Mouse (Mus musculus): ENCODE measurements around the gene Dgat2. TPM values are rescaled to one million over a fixed set of nuclear protein-coding genes. Genes with fewer than 3 reads are reported as not detected.

The Dgat2 gene
- polyA plus RNA-seq, 1 experiment from 2014 or later = 21.9 TPM

DNA sequence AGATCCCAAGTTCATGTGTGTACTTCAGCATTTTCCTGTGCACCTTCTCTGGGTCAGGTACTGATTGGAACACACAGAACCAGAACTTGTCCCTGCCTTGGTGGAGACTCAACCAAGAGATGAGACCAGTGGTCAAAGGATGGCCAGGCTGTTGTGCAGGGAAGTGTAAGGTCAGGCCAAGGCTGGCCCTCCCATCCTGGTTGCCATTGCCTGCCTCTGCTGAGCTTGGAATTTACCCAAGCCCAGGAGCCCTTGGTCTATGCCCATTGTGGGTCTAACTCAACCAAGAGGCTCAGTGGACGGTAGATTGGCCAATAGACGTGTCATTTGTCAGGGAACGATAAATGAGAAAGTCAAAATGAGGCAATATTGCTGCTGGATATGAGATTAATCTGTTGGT is 2.9 kb upstream of the Dgat2 start:
- no peak overlapping the region for H3K4me2 ChIP-seq (replicated peaks; ENCODE audit: low read depth, low read length)
- no peaks in the 10 kb centered on the region for H3K36me3 ChIP-seq (ENCODE audit: control insufficient read depth, insufficient read depth, low read length)
- 0 out of 2 replicates have a peak, but pooled peaks cover 4% of the 10 kb centered on the region for H3K27me3 ChIP-seq (ENCODE audit: control insufficient read depth, insufficient read depth, low read length)
- H3K9me3 ChIP-seq (ENCODE audit: control insufficient read depth, low read length) = no peaks in the 10 kb centered on the region
- ATAC-seq (ENCODE audit: low FRiP score, low TSS enrichment) = no peak
- H3K27ac ChIP-seq (ENCODE audit: low read depth, low read length) = no peak overlapping the region
- H3K9ac ChIP-seq (ENCODE audit: low read depth, low read length) = no peak overlapping the region
- WGBS = 90% methylated on average over 3 of the region's 3 CpGs
- no peak overlapping the region for H3K4me3 ChIP-seq (ENCODE audit: low read length)
- H3K4me1 ChIP-seq (ENCODE audit: control insufficient read depth, insufficient read depth, low read length) = 0 out of 2 replicates have a peak, but pooled peaks cover 7% of the 10 kb centered on the region

DNA sequence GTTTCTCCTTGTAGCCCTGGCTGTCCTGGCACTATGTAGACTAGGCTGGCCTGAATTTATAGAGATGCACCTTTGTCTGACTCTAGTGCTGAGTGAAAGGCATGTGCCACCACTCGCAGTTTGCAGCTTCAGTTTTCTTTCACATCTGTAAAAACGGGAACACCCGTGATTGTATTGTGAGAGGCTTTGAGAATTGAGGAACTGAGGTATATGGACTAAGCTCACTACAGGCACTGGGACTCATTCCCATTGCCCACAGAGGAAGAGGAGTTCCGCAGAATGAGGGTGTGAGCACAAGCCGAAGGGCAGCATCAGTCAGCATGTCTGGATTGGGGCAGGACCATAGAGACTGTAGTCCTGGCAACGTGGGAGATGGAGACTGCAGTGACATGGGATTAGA is 1.2 kb upstream of the Dgat2 start:
- Histone ChIP-seq H3K27me3 (ENCODE audit: control insufficient read depth, insufficient read depth, low read length) (0 out of 2 replicates have a peak, but pooled peaks cover 4% of the 10 kb centered on the region), H3K4me2 (replicated peaks; ENCODE audit: low read depth, low read length) (no peak overlapping the region), H3K9me3 (ENCODE audit: control insufficient read depth, low read length) (no peaks in the 10 kb centered on the region), H3K27ac (ENCODE audit: low read depth, low read length) (no peak overlapping the region), H3K4me3 (ENCODE audit: low read length) (no peak overlapping the region), H3K36me3 (ENCODE audit: control insufficient read depth, insufficient read depth, low read length) (no peaks in the 10 kb centered on the region), H3K9ac (ENCODE audit: low read depth, low read length) (no peak overlapping the region), H3K4me1 (ENCODE audit: control insufficient read depth, insufficient read depth, low read length) (0 out of 2 replicates have a peak, but pooled peaks cover 7% of the 10 kb centered on the region)
- ATAC-seq (ENCODE audit: low FRiP score, low TSS enrichment) = no peak
- 69% methylated on average over 6 of the region's 6 CpGs for WGBS

DNA sequence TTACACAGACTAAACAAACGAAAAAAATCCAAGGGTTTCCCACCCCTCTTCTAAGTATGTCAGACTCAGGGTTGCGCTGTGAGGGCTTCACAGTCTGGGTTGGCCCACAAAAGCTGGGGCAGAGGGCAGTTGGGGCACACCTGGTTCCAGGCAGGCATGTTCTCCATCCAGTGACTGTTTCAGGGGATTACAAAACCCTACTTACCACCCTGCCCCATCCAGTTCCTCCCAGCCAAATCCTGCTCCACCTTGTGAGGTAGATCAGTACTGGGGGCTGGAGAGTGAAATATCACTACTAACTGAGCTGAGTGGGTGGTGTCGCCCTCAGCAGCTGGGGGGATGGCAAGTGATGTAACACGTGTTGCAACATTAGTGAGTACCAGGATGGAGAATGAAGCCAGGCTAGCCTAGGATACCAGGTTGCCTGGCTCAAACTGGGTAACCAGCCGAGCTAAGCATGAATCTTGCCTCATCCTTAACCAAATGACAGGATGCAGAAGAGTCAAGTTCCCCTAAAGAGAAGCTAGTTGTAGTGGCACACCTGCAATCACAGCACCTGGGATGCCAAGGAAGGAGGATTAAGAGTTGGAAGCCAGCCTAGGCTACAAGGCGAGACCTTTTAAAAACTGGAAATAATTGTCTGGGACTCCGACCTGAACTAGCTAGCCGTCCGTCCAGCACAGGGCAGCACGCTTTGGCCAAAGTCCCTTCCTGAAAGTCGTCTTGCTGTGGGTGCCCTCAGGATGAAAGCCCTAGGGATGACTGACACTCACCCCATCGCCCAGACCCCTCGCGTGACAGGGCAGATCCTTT is 694 bp downstream of the Dgat2 start:
- H3K9me3 ChIP-seq (ENCODE audit: control insufficient read depth, low read length) = no peaks in the 10 kb centered on the region
- ATAC-seq (ENCODE audit: low FRiP score, low TSS enrichment) = peak; percentile 37
- 20% methylated on average over 14 of the region's 14 CpGs for WGBS
- no peak overlapping the region for H3K27ac ChIP-seq (ENCODE audit: low read depth, low read length)
- 0 out of 2 replicates have a peak, but pooled peaks cover 4% of the 10 kb centered on the region for H3K27me3 ChIP-seq (ENCODE audit: control insufficient read depth, insufficient read depth, low read length)
- H3K4me2 ChIP-seq (replicated peaks; ENCODE audit: low read depth, low read length) = peak overlapping the region; percentile 82
- H3K9ac ChIP-seq (ENCODE audit: low read depth, low read length) = peak overlapping the region; percentile 61
- H3K4me1 ChIP-seq (ENCODE audit: control insufficient read depth, insufficient read depth, low read length) = 0 out of 2 replicates have a peak, but pooled peaks cover 7% of the 10 kb centered on the region
- peak overlapping the region; percentile 49 for H3K4me3 ChIP-seq (ENCODE audit: low read length)
- H3K36me3 ChIP-seq (ENCODE audit: control insufficient read depth, insufficient read depth, low read length) = no peaks in the 10 kb centered on the region

DNA sequence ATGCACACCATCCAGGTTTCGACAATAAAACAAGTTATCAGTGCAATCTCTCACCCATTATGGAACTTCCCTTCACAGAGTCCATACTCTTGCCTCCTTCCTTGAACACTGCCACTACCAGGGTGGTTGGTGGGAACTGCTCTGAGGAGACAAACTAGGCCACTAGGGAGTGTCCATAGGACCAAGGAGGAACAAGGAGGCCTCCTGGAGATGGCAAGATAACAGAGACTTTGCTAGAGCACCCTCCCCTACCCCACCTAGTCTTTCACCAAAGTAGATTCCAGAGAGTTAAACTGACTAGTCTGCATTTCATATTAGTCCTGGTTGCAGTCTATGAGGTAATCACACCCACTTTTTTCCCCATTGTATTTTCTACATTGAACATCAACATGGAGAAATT is 2.4 kb downstream of the Dgat2 start:
- no peak for ATAC-seq (ENCODE audit: low FRiP score, low TSS enrichment)
- no peaks in the 10 kb centered on the region for H3K9me3 ChIP-seq (ENCODE audit: control insufficient read depth, low read length)
- 68% methylated on average over 1 of the region's 1 CpGs for WGBS

DNA sequence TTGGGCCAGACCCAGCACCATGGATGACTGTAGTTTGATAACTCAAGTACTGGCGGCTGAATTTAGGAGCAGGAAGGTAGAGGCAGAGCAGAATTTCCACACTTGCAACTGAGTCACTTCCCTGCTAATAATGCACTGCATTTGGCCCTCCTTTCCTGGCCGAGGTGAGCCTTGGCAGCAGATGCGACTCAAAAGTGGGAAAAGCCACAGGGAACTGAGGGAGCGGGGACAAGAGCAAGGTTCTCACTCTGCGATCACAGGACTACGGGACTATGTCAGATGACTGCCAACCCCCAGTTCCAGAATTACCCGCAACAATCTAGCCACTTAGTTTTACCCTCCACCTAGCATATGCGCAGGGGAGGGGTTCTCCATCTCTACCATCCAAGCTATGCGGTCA is 3.2 kb downstream of the Dgat2 start:
- Histone ChIP-seq H3K4me1 (ENCODE audit: control insufficient read depth, insufficient read depth, low read length) (0 out of 2 replicates have a peak, but pooled peaks cover 7% of the 10 kb centered on the region), H3K4me3 (ENCODE audit: low read length) (no peak overlapping the region), H3K27me3 (ENCODE audit: control insufficient read depth, insufficient read depth, low read length) (0 out of 2 replicates have a peak, but pooled peaks cover 4% of the 10 kb centered on the region), H3K4me2 (replicated peaks; ENCODE audit: low read depth, low read length) (no peak overlapping the region), H3K9me3 (ENCODE audit: control insufficient read depth, low read length) (no peaks in the 10 kb centered on the region), H3K27ac (ENCODE audit: low read depth, low read length) (no peak overlapping the region), H3K9ac (ENCODE audit: low read depth, low read length) (no peak overlapping the region), H3K36me3 (ENCODE audit: control insufficient read depth, insufficient read depth, low read length) (no peaks in the 10 kb centered on the region)
- WGBS = 91% methylated on average over 9 of the region's 9 CpGs
- ATAC-seq (ENCODE audit: low FRiP score, low TSS enrichment) = no peak

More for the DNA sequence above, 2.4 kb downstream of the Dgat2 start:
- Histone ChIP-seq H3K9ac (ENCODE audit: low read depth, low read length) (no peak overlapping the region), H3K27ac (ENCODE audit: low read depth, low read length) (no peak overlapping the region), H3K4me2 (replicated peaks; ENCODE audit: low read depth, low read length) (no peak overlapping the region), H3K4me1 (ENCODE audit: control insufficient read depth, insufficient read depth, low read length) (0 out of 2 replicates have a peak, but pooled peaks cover 7% of the 10 kb centered on the region), H3K27me3 (ENCODE audit: control insufficient read depth, insufficient read depth, low read length) (0 out of 2 replicates have a peak, but pooled peaks cover 4% of the 10 kb centered on the region), H3K4me3 (ENCODE audit: low read length) (no peak overlapping the region), H3K36me3 (ENCODE audit: control insufficient read depth, insufficient read depth, low read length) (no peaks in the 10 kb centered on the region)

DNA sequence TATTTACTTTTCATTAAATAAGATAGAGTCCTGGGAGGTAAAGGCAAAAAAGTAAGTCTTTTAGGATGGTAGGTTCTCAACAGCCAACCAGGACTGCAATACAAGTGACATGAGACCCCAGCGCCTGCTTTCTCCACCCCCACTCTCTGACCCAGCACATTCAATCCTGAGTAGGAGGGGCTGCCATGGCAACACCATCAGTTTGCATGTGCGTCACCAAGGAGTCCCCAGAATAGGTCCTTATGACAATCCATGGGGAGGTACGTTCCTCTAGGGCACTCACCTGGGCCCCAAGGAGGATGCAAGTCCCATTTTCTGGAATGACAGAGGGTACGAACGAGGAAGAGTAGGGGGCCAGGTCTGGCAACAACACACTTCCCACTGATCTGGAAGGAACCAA is 5.1 kb downstream of the Dgat2 start:
- Histone ChIP-seq H3K4me3 (ENCODE audit: low read length) (no peak overlapping the region), H3K27me3 (ENCODE audit: control insufficient read depth, insufficient read depth, low read length) (0 out of 2 replicates have a peak, but pooled peaks cover 4% of the 10 kb centered on the region), H3K4me1 (ENCODE audit: control insufficient read depth, insufficient read depth, low read length) (0 out of 2 replicates have a peak, but pooled peaks cover 7% of the 10 kb centered on the region), H3K4me2 (replicated peaks; ENCODE audit: low read depth, low read length) (no peak overlapping the region), H3K9me3 (ENCODE audit: control insufficient read depth, low read length) (no peaks in the 10 kb centered on the region), H3K36me3 (ENCODE audit: control insufficient read depth, insufficient read depth, low read length) (no peaks in the 10 kb centered on the region), H3K27ac (ENCODE audit: low read depth, low read length) (no peak overlapping the region), H3K9ac (ENCODE audit: low read depth, low read length) (no peak overlapping the region)
- 86% methylated on average over 5 of the region's 5 CpGs for WGBS
- no peak for ATAC-seq (ENCODE audit: low FRiP score, low TSS enrichment)

DNA sequence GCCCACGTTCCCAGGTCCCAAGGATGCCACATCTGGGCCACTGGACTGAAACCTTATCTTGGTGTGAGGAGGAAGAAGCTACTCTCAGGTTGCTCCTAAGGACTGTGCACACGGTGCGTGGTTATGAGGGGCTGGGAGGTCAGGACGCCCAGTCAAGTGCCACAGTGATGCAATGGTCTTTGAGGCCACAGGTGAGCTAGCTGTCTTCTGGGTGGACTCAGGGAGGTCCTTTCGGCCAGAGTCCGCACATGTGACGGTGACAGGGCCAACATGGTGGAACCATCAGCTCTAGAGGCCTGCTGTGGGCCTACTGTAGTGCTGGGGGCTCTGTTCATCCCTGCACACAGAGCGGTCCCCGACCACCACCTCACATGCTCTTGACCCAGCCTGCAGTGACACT is 6.9 kb downstream of the Dgat2 start:
- Histone ChIP-seq H3K4me2 (replicated peaks; ENCODE audit: low read depth, low read length) (no peak overlapping the region), H3K27ac (ENCODE audit: low read depth, low read length) (no peak overlapping the region), H3K27me3 (ENCODE audit: control insufficient read depth, insufficient read depth, low read length) (no peaks in the 10 kb centered on the region), H3K9ac (ENCODE audit: low read depth, low read length) (no peak overlapping the region), H3K4me1 (ENCODE audit: control insufficient read depth, insufficient read depth, low read length) (peaks cover 4% of the 10 kb centered on the region; the same call in 1 of the 2 replicates), H3K36me3 (ENCODE audit: control insufficient read depth, insufficient read depth, low read length) (no peaks in the 10 kb centered on the region), H3K4me3 (ENCODE audit: low read length) (no peak overlapping the region), H3K9me3 (ENCODE audit: control insufficient read depth, low read length) (no peaks in the 10 kb centered on the region)
- WGBS = 79% methylated on average over 9 of the region's 9 CpGs
- no peak for ATAC-seq (ENCODE audit: low FRiP score, low TSS enrichment)

DNA sequence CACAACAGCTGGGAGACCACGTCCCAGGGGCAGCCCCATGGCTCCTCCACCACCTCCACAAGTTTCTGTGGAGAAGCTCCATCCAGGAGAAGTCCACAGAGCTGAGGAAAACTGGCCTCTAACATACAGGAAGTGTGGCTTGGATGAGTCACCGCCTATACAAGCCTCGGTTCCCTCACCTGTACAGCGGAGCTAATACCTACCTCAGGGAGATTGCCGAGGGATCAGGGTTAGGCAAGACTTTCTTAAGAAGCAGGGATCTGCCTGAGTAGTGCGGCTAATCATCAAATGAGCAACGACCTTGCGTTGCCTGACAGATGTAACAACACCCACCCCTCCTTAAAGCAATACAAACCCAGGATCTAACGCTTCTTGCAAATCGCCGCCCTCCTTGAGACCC is 7.4 kb downstream of the Dgat2 start:
- Histone ChIP-seq H3K36me3 (ENCODE audit: control insufficient read depth, insufficient read depth, low read length) (no peaks in the 10 kb centered on the region), H3K27ac (ENCODE audit: low read depth, low read length) (no peak overlapping the region), H3K27me3 (ENCODE audit: control insufficient read depth, insufficient read depth, low read length) (no peaks in the 10 kb centered on the region), H3K9ac (ENCODE audit: low read depth, low read length) (no peak overlapping the region), H3K9me3 (ENCODE audit: control insufficient read depth, low read length) (no peaks in the 10 kb centered on the region), H3K4me3 (ENCODE audit: low read length) (no peak overlapping the region), H3K4me2 (replicated peaks; ENCODE audit: low read depth, low read length) (no peak overlapping the region), H3K4me1 (ENCODE audit: control insufficient read depth, insufficient read depth, low read length) (peaks cover 4% of the 10 kb centered on the region; the same call in 1 of the 2 replicates)
- WGBS = 52% methylated on average over 11 of the region's 11 CpGs
- no peak for ATAC-seq (ENCODE audit: low FRiP score, low TSS enrichment)

DNA sequence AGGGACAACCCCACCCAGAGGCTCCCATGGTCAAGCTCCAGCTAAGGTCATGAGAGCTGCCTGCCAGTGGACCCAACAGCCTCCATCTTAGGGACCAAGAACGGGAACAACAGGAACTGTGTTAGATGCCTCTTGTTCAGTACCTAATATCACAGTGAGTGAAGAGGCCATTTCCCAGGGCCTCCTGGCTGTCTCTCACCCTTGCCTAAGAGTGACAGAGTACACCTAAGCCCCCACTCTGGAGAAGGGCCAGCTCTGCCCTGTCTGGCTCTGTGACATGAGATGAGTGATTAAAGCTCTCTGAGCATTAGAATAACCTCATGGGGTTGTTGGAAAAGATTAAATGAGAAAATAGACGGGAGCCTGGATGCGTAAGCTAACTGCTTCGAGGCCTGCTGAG is 8.5 kb downstream of the Dgat2 start:
- 85% methylated on average over 4 of the region's 4 CpGs for WGBS
- no peaks in the 10 kb centered on the region for H3K9me3 ChIP-seq (ENCODE audit: control insufficient read depth, low read length)

More for the DNA sequence above, 8.5 kb downstream of the Dgat2 start:
- Histone ChIP-seq H3K9ac (ENCODE audit: low read depth, low read length) (no peak overlapping the region), H3K27ac (ENCODE audit: low read depth, low read length) (no peak overlapping the region), H3K4me1 (ENCODE audit: control insufficient read depth, insufficient read depth, low read length) (peaks cover 4% of the 10 kb centered on the region; the same call in 1 of the 2 replicates), H3K4me2 (replicated peaks; ENCODE audit: low read depth, low read length) (no peak overlapping the region), H3K27me3 (ENCODE audit: control insufficient read depth, insufficient read depth, low read length) (no peaks in the 10 kb centered on the region), H3K4me3 (ENCODE audit: low read length) (no peak overlapping the region), H3K36me3 (ENCODE audit: control insufficient read depth, insufficient read depth, low read length) (no peaks in the 10 kb centered on the region)
- ATAC-seq (ENCODE audit: low FRiP score, low TSS enrichment) = no peak

Data from kidney, embryonic 14.5 days (tissue).